Mouse (Mus musculus): ENCODE data around the gene Rcl1.

GRCm38 (mm10) chr19:29182166-29182565, 81.0 kb downstream of the Rcl1 start:
- TF ChIP-seq POLR2A (IDR thresholded peaks at IDR 0.05; ENCODE audit: borderline replicate concordance, extremely low read depth, low read depth, low read length) = no peak
- TF ChIP-seq CTCF (IDR thresholded peaks at IDR 0.05; ENCODE audit: insufficient read depth, low read length) = no peak
